Mouse (Mus musculus) kidney, adult 2 months (tissue): ENCODE results near the gene Ptpn14.

ENCODE experiments used
- CTCF ChIP-seq: fragments of 200-500 bp; conservative IDR thresholded peaks from 2 replicates; pipeline ENCODE4 v1.5.1; 2011; ENCODE audit warnings: low read depth, mild to moderate bottlenecking, control low read depth, low read length, moderate library complexity, mixed read lengths; ENCODE audit not compliant: insufficient read depth, insufficient read length
- POLR2A ChIP-seq: fragments of 200-500 bp; IDR thresholded peaks from one replicate; pipeline ENCODE4 v1.6.1; 2011; ENCODE audit warnings: low read depth, low read length, control low read depth

DNA sequence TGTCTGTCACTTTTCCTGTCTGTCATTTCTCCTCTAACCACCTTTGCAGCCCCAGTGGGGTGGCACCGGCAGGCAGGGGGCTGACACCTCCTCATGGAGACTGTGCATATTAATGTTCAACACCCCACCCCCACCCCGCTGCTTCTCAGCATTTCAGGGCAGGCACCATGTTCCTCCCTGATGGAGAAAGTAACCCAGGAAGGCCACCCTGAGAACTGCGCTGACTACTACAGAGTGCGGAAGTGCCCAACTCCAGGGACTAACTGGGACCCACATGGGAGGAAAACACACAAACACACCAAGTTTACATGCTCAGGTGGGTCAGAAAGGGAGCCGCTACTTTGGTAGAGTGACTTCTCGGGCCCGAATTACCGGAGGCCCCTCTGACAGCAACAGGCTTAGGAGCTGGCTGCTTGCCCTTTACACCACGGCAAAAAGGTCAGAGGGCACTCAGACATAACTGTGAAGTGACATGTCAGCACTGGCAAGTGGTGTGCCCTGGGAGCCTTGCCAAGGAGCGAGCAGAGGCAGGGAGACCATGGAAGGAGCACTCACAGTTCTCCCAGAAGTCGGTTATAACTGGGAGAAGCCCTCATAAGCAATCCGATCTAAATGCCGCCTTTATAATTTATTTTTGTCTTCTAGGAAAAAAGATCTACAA is 182.7 kb downstream of the Ptpn14 start:
- TF ChIP-seq CTCF = no peak
- no peak for TF ChIP-seq POLR2A
